Mouse (Mus musculus) CH12.LX (cell line): ENCODE measurements around the gene Zfp626.

Source experiments
- CHD2 ChIP-seq: IDR thresholded peaks from 2 replicates; pipeline ENCODE4 v1.6.1; 2011; ENCODE audit warnings: low read length, improper control_type of control experiment
- CTCF ChIP-seq, 2 experiments: IDR thresholded peaks in 1 of 2; conservative IDR thresholded peaks in 1 of 2; 2 replicates each; pipeline ENCODE4 v1.5.1; 2011 to 2012; ENCODE audit warnings: low read depth in 2 of 2, low read length in 2 of 2, improper control_type of control experiment in 1 of 2, inconsistent platforms in 1 of 2, mild to moderate bottlenecking in 1 of 2, moderate library complexity in 1 of 2
- E2F4 ChIP-seq: IDR thresholded peaks from 2 replicates; pipeline ENCODE4 v1.6.1; 2011; ENCODE audit warnings: low read depth, low read length, improper control_type of control experiment; ENCODE audit not compliant: insufficient replicate concordance
- EP300 ChIP-seq: IDR thresholded peaks from 2 replicates; pipeline ENCODE4 v1.6.1; 2011; ENCODE audit warnings: low read length, improper control_type of control experiment
- PAX5 ChIP-seq: IDR thresholded peaks from 2 replicates; pipeline ENCODE4 v1.6.1; 2012; ENCODE audit warnings: low read length, inconsistent platforms, mixed read lengths
- POLR2A ChIP-seq: IDR thresholded peaks from 2 replicates; pipeline ENCODE4 v1.6.1; 2011; ENCODE audit warnings: low read depth, mild to moderate bottlenecking, improper control_type of control experiment, low read length
- TBP ChIP-seq: conservative IDR thresholded peaks from 2 replicates; pipeline ENCODE4 v1.6.1; 2011; ENCODE audit warnings: low read depth, low read length, improper control_type of control experiment
- ZNF384 ChIP-seq: IDR thresholded peaks from 2 replicates; pipeline ENCODE4 v1.6.1; 2012; ENCODE audit warnings: low read depth, low read length, improper control_type of control experiment, inconsistent platforms

DNA sequence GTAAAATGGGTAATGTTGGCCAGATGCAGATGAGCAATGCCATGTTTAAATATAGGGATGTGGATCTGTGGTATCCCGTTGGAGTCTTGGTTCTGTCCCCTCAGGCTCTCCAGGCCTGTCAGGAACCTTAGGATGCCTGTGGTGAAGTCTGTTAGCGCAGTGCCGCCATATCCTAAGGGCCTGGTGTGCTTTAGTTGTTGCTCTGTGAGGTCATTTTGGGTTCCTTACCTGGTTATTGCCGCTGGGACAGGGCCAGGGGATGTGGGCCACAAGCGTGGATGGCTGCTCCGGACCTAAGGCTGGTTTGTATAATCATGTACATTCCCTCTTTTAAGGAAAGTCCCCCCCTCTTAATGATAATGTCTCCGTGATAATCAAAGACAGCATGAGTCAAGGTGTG lies 32.6 kb downstream of the Zfp626 start:
- no peak for TF ChIP-seq POLR2A
- no peak for TF ChIP-seq CTCF (conservative IDR thresholded peaks at IDR 0.05 in 1 of 2, IDR thresholded peaks at IDR 0.05 in 1 of 2; ENCODE audit: low read depth in 2 of 2, low read length in 2 of 2)
- TF ChIP-seq TBP = no peak
- no peak for TF ChIP-seq EP300
- TF ChIP-seq ZNF384 = no peak
- TF ChIP-seq CHD2 = no peak
- no peak for TF ChIP-seq E2F4
- no peak for TF ChIP-seq PAX5
